Mouse (Mus musculus): ENCODE results near the gene Shcbp1l.

DNA sequence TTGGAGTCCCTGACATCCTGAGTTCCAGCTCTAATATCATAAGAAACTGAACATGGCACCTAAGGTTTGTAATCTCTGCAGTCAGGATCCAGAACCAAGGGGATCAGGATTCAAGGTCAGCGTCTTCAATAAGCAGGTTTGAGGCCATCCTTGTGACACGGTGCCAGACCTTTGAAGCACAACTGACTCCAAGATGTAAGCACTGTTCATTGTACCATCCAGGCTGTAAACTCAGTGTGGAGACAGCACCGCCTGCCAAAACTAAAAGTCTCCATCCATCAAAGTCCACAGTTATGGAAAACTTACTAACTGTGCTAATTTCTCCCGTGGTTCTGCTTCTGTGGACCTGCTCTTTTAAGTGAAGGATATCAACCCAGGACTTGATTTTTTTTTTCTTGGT is 65.0 kb downstream of the Shcbp1l start:
- no peak for TF ChIP-seq NELFE (IDR thresholded peaks at IDR 0.05; ENCODE audit: low read depth, low read length)
- TF ChIP-seq POLR2A (IDR thresholded peaks at IDR 0.05; ENCODE audit: low read depth, low read length) = no peak
- TF ChIP-seq MYC (IDR thresholded peaks at IDR 0.05; ENCODE audit: low read depth, low read length) = no peak
- TF ChIP-seq ELF1 (IDR thresholded peaks at IDR 0.05; ENCODE audit: low read depth, low read length) = no peak
- no peak for TF ChIP-seq CTCF (conservative IDR thresholded peaks at IDR 0.05 in 1 of 2, IDR thresholded peaks at IDR 0.05 in 1 of 2; ENCODE audit: low read depth in 2 of 2, low read length in 2 of 2)
- no peak for TF ChIP-seq ETS1 (conservative IDR thresholded peaks at IDR 0.05; ENCODE audit: low read depth, low read length)
- no peak for TF ChIP-seq SMC3 (IDR thresholded peaks at IDR 0.05; ENCODE audit: low read depth, low read length)
- no peak for TF ChIP-seq BHLHE40 (IDR thresholded peaks at IDR 0.05; ENCODE audit: low read depth, low read length)
- TF ChIP-seq USF1 (IDR thresholded peaks at IDR 0.05; ENCODE audit: low read depth, low read length) = no peak
- no peak for TF ChIP-seq MAZ (IDR thresholded peaks at IDR 0.05; ENCODE audit: low read depth, low read length)
- no peak for TF ChIP-seq ZKSCAN1 (IDR thresholded peaks at IDR 0.05; ENCODE audit: borderline replicate concordance, low read depth, low read length)
- no peak for TF ChIP-seq E2F4 (IDR thresholded peaks at IDR 0.05; ENCODE audit: insufficient replicate concordance, low read depth, low read length)
- no peak for TF ChIP-seq MEF2A (IDR thresholded peaks at IDR 0.05; ENCODE audit: borderline replicate concordance, low read depth, low read length)
- TF ChIP-seq HCFC1 (IDR thresholded peaks at IDR 0.05; ENCODE audit: low read depth, low read length) = no peak
